Mouse (Mus musculus): ENCODE data around the gene Rcvrn. TPM values are rescaled to one million over a fixed set of nuclear protein-coding genes. Genes with fewer than 3 reads are reported as not detected.

Gene Rcvrn
- polyA plus RNA-seq, 1 experiment from 2014 or later = not detected

- Histone ChIP-seq H3K36me3 (no peaks in the 10 kb centered on the region), H3K4me1 (no peaks in the 10 kb centered on the region), H3K27me3 (replicated peaks) (no peaks in the 10 kb centered on the region), H3K9me3 (replicated peaks) (no peaks in the 10 kb centered on the region), H3K4me3 (no peak overlapping the region), H3K27ac (no peak overlapping the region), H3K4me2 (no peak overlapping the region), H3K9ac (no peak overlapping the region)
- no peak for ATAC-seq
- 93% methylated on average over 2 of the region's 2 CpGs for WGBS (ENCODE audit: insufficient replicate concordance)
Observed at GRCm38 (mm10) chr11:67731056-67731455, 35.9 kb downstream of the Rcvrn start.

- 73% methylated on average over 1 of the region's 1 CpGs for WGBS (ENCODE audit: insufficient replicate concordance)
- H3K9me3 ChIP-seq (replicated peaks) = no peaks in the 10 kb centered on the region
- H3K4me3 ChIP-seq = no peak overlapping the region
- H3K27ac ChIP-seq = no peak overlapping the region
- H3K4me1 ChIP-seq = no peaks in the 10 kb centered on the region
- H3K27me3 ChIP-seq (replicated peaks) = no peaks in the 10 kb centered on the region
- no peak overlapping the region for H3K4me2 ChIP-seq
- no peak for ATAC-seq
- H3K9ac ChIP-seq = no peak overlapping the region
- no peaks in the 10 kb centered on the region for H3K36me3 ChIP-seq
Observed at GRCm38 (mm10) chr11:67733726-67734125, 38.6 kb downstream of the Rcvrn start.

DNA sequence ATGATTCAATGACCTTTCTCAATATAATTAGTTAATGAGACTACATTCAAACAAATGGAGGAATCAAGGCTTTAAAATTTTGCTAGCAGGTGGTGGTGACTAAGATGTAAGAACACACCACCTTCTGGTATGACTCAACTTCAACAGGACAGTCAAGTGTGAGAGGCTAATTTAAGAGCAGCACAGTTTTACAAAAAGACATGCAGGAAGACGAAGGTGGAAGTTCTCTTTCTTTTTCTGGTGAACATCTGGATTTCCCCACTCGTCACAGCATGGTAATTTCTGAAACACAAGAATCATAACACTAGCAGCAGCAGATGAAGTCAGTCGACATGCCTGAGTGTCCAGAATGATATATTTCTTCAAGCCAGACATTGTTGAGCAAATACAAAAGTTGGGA, 39.5 kb downstream of the Rcvrn start:
- no peak overlapping the region for H3K4me2 ChIP-seq
- no peak overlapping the region for H3K27ac ChIP-seq
- WGBS (ENCODE audit: insufficient replicate concordance) = 40% methylated on average over 3 of the region's 3 CpGs
- no peak for ATAC-seq
- no peak overlapping the region for H3K9ac ChIP-seq
- H3K4me3 ChIP-seq = no peak overlapping the region
- no peaks in the 10 kb centered on the region for H3K4me1 ChIP-seq
- no peaks in the 10 kb centered on the region for H3K9me3 ChIP-seq (replicated peaks)
- H3K36me3 ChIP-seq = no peaks in the 10 kb centered on the region
- no peaks in the 10 kb centered on the region for H3K27me3 ChIP-seq (replicated peaks)

GRCm38 (mm10) chr11:67738345-67738744, 43.2 kb downstream of the Rcvrn start:
- no peak overlapping the region for H3K4me3 ChIP-seq
- no peaks in the 10 kb centered on the region for H3K36me3 ChIP-seq
- H3K4me2 ChIP-seq = no peak overlapping the region
- no peak overlapping the region for H3K27ac ChIP-seq
- no peak overlapping the region for H3K9ac ChIP-seq
- WGBS (ENCODE audit: insufficient replicate concordance) = 65% methylated on average over 6 of the region's 6 CpGs
- H3K27me3 ChIP-seq (replicated peaks) = no peaks in the 10 kb centered on the region
- H3K9me3 ChIP-seq (replicated peaks) = no peaks in the 10 kb centered on the region
- H3K4me1 ChIP-seq = no peaks in the 10 kb centered on the region
- no peak for ATAC-seq

- WGBS (ENCODE audit: insufficient replicate concordance) = 70% methylated on average over 5 of the region's 5 CpGs
- Histone ChIP-seq H3K9me3 (replicated peaks) (no peaks in the 10 kb centered on the region), H3K27ac (no peak overlapping the region), H3K27me3 (replicated peaks) (no peaks in the 10 kb centered on the region), H3K4me2 (no peak overlapping the region), H3K9ac (no peak overlapping the region), H3K36me3 (no peaks in the 10 kb centered on the region), H3K4me1 (no peaks in the 10 kb centered on the region), H3K4me3 (no peak overlapping the region)
- no peak for ATAC-seq
Observed at GRCm38 (mm10) chr11:67738846-67739490, 43.8 kb downstream of the Rcvrn start.

- no peaks in the 10 kb centered on the region for H3K9me3 ChIP-seq (replicated peaks)
- no peaks in the 10 kb centered on the region for H3K4me1 ChIP-seq
- no peaks in the 10 kb centered on the region for H3K36me3 ChIP-seq
- H3K9ac ChIP-seq = no peak overlapping the region
- no peak overlapping the region for H3K4me3 ChIP-seq
- no peaks in the 10 kb centered on the region for H3K27me3 ChIP-seq (replicated peaks)
- no peak overlapping the region for H3K27ac ChIP-seq
- no peak for ATAC-seq
- no peak overlapping the region for H3K4me2 ChIP-seq
Observed at GRCm38 (mm10) chr11:67741569-67741968, 46.4 kb downstream of the Rcvrn start.

Other genes starting within 250 kb of the Rcvrn start
- gene Gas7, start 239.9 kb upstream of the Rcvrn start, polyA plus RNA-seq (2016; fragmentation: Nextera tagmentation; extraction: Ambion mirVana) = 1.8 and 2.1 TPM in 2 replicates
- gene Glp2r, start 75.8 kb downstream of the Rcvrn start, polyA plus RNA-seq (2016; fragmentation: Nextera tagmentation; extraction: Ambion mirVana) = 0.17 and 0.18 TPM in 2 replicates
- gene Gsg1l2, start 79.3 kb downstream of the Rcvrn start, polyA plus RNA-seq (2016; fragmentation: Nextera tagmentation; extraction: Ambion mirVana) = not detected in 2 replicates
- not detected in 2 replicates for gene Dhrs7c, start 102.9 kb downstream of the Rcvrn start, polyA plus RNA-seq (2016; fragmentation: Nextera tagmentation; extraction: Ambion mirVana)
- gene Usp43, start 226.8 kb downstream of the Rcvrn start, polyA plus RNA-seq (2016; fragmentation: Nextera tagmentation; extraction: Ambion mirVana) = 0.07 and 0.11 TPM in 2 replicates

All from liver, embryonic 12.5 days (tissue).